Mouse (Mus musculus) T-helper 1 cell (primary cell): ENCODE results near the gene Sept9.

ENCODE experiments used
- in situ Hi-C: fragments of 300-600 bp; cut with MboI, MseI; formaldehyde crosslinking; loops from one replicate; pipeline ENCODE4 v1.15.1; 2025; ENCODE audit warnings: high pct_unique_total_duplicates

Gene Sept9

GRCm38 (mm10) chr11:117287792-117288191, 88.3 kb downstream of the Sept9 start:
- in situ Hi-C loops, result no loop called here

- in situ Hi-C loops, result no loop called here
Observed at GRCm38 (mm10) chr11:117288765-117289164, 89.3 kb downstream of the Sept9 start.

GRCm38 (mm10) chr11:117291271-117292059, 92.0 kb downstream of the Sept9 start:
- in situ Hi-C loops, result no loop called here

GRCm38 (mm10) chr11:117292446-117292845, 93.0 kb downstream of the Sept9 start:
- in situ Hi-C loops, result no loop called here

- in situ Hi-C loops, result no loop called here
Observed at GRCm38 (mm10) chr11:117295266-117295665, 95.8 kb downstream of the Sept9 start.

- in situ Hi-C loops, result no loop called here
Observed at GRCm38 (mm10) chr11:117296116-117296499, 96.6 kb downstream of the Sept9 start.

GRCm38 (mm10) chr11:117296500-117297189, 97.2 kb downstream of the Sept9 start:
- in situ Hi-C loops, result no loop called here

- in situ Hi-C loops, result no loop called here
Observed at GRCm38 (mm10) chr11:117297190-117297829, 97.8 kb downstream of the Sept9 start.

GRCm38 (mm10) chr11:117299741-117300140, 100.3 kb downstream of the Sept9 start:
- in situ Hi-C loops, result loop anchor here (10.0 kb wide), 2 partner anchors 885 to 1045 kb away; partner anchors contain the start of genes Cep295nl and Rnf157

GRCm38 (mm10) chr11:117300809-117301208, 101.3 kb downstream of the Sept9 start:
- in situ Hi-C loops, result loop anchor here (10.0 kb wide), 2 partner anchors 886 to 1044 kb away; partner anchors contain the start of genes Cep295nl and Rnf157

- in situ Hi-C loops, result loop anchor here (10.0 kb wide), 2 partner anchors 887 to 1043 kb away; partner anchors contain the start of genes Cep295nl and Rnf157
Observed at GRCm38 (mm10) chr11:117301716-117302115, 102.3 kb downstream of the Sept9 start.

GRCm38 (mm10) chr11:117302371-117302770, 102.9 kb downstream of the Sept9 start:
- in situ Hi-C loops, result loop anchor here (10.0 kb wide), 2 partner anchors 888 to 1042 kb away; partner anchors contain the start of genes Cep295nl and Rnf157

GRCm38 (mm10) chr11:117305509-117306188, 106.2 kb downstream of the Sept9 start:
- in situ Hi-C loops, result loop anchor here (5.0 to 10.0 kb wide), 5 partner anchors 52 to 1039 kb away; partner anchors contain the start of genes Cep295nl and Rnf157

- in situ Hi-C loops, result loop anchor here (5.0 to 10.0 kb wide), 5 partner anchors 51 to 1038 kb away; partner anchors contain the start of genes Cep295nl and Rnf157
Observed at GRCm38 (mm10) chr11:117306311-117307088, 107.0 kb downstream of the Sept9 start.

- in situ Hi-C loops, result loop anchor here (5.0 to 10.0 kb wide), 5 partner anchors 49 to 1037 kb away; partner anchors contain the start of genes Cep295nl and Rnf157
Observed at GRCm38 (mm10) chr11:117307895-117308786, 108.7 kb downstream of the Sept9 start.

- in situ Hi-C loops, result loop anchor here (5.0 to 10.0 kb wide), 5 partner anchors 48 to 1035 kb away; partner anchors contain the start of genes Cep295nl and Rnf157
Observed at GRCm38 (mm10) chr11:117309108-117309917, 109.9 kb downstream of the Sept9 start.

- in situ Hi-C loops, result loop anchor here (5.0 to 10.0 kb wide), 5 partner anchors 47 to 1035 kb away; partner anchors contain the start of genes Cep295nl and Rnf157
Observed at GRCm38 (mm10) chr11:117309918-117310287, 110.4 kb downstream of the Sept9 start.
